Mouse (Mus musculus): ENCODE data around the gene Podxl.
"Not testable (repeated sequence)": the region's sequence is repeated elsewhere in the genome, so short reads cannot be mapped to it uniquely, and the experiment has no call there.

GRCm38 (mm10) chr6:31561948-31562347 is 1.8 kb downstream of the Podxl start:
- TF ChIP-seq CTCF (IDR thresholded peaks at IDR 0.05; ENCODE audit: borderline replicate concordance, insufficient read depth, low read length); POLR2A (IDR thresholded peaks at IDR 0.05; ENCODE audit: low read depth, low read length): not testable (repeated sequence)
